Mouse (Mus musculus): Measurements from ENCODE around the gene Prkag1.

The Prkag1 gene

GRCm38 (mm10) chr15:98771813-98772425 is 59.4 kb downstream of the Prkag1 start:
- DNase-seq (ENCODE audit: low spot score), result no peak

GRCm38 (mm10) chr15:98768259-98768658 is 63.1 kb downstream of the Prkag1 start:
- DNase-seq (ENCODE audit: low spot score), result no peak

GRCm38 (mm10) chr15:98765929-98766328 is 65.4 kb downstream of the Prkag1 start:
- DNase-seq (ENCODE audit: low spot score), result no peak
